Mouse (Mus musculus): ENCODE data around the gene Pp2d1. TPM values are rescaled to one million over a fixed set of nuclear protein-coding genes. Genes with fewer than 3 reads are reported as not detected.
A peak's percentile ranks its signal among the peaks of the same experiment; 100 is the strongest.
"Not testable (repeated sequence)": the region's sequence is repeated elsewhere in the genome, so short reads cannot be mapped to it uniquely, and the experiment has no call there.

Gene Pp2d1
- polyA plus RNA-seq, 1 experiment = 0.35 TPM

DNA sequence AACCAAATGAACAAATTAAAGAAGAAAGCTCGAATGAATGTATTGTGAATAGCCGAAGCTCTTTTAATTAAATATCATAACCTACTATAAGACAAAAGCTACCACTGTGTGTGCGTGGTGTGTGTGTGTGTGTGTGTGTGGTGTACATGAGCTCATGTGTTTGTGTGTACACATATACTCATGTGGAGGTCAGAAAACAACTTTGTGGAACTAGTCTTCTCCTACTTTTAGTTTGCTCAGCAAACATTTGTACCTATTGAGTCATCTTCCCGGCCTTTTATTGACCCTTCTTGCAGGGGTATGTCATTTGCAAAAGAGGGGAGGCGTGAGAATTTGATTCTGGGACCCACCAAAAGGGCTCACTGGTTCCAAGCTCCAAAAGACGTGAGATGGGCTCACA, 39.0 kb upstream of the Pp2d1 start:
- H3K4me1 ChIP-seq (ENCODE audit: control insufficient read depth, insufficient read depth, low read length) = peaks cover 23% of the 10 kb centered on the region
- no peak overlapping the region for H3K27ac ChIP-seq (ENCODE audit: insufficient read depth, low read length)
- TF ChIP-seq POLR2A (IDR thresholded peaks at IDR 0.05; ENCODE audit: low read depth, low read length) (no peak), CTCF (IDR thresholded peaks at IDR 0.05; ENCODE audit: borderline replicate concordance, insufficient read depth, low read length) (no peak)
- H3K4me3 ChIP-seq (ENCODE audit: insufficient read depth, low read length) = no peak overlapping the region

DNA sequence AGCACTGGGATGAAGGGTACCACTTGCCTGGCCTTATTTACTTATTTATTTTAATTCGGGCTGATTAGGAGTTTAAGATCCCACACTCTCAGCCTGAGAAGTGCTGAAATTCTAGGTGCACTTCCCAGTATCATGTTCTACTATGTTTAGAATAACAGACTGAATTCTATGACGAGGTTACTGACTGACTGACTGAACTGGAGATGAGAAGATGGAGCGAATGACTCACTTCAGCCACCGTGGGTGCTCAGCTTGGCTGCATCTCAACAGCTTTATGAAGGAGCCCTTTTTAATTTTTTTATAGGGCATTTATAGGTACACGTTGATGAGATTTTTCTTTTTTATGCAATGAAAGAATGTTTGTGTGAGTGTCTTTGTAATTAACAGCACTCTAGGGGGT, 38.5 kb upstream of the Pp2d1 start:
- TF ChIP-seq POLR2A (IDR thresholded peaks at IDR 0.05; ENCODE audit: low read depth, low read length) (no peak), CTCF (IDR thresholded peaks at IDR 0.05; ENCODE audit: borderline replicate concordance, insufficient read depth, low read length) (no peak)

DNA sequence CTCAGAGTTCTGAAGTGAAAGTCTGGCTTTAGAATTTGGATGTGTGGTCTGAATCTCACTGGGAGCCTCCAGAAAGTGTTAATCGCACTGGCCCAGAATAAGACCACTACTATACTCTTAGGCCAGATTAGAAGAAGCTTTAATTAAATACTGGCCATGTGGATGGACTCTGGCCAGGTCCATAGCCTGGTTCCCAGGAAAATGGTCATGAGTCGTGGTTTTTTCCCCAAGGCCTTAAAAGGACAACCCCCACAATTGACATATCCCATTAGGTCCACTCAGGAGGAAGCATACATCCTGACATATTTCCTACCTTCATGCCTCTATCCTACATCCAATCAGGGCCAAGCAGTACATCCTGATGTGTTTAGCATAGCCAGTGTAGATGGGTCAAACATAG, 37.9 kb upstream of the Pp2d1 start:
- Histone ChIP-seq H3K27ac (ENCODE audit: insufficient read depth, low read length) (peak overlapping the region; percentile 32; the same call in 1 of the 2 replicates), H3K4me3 (ENCODE audit: insufficient read depth, low read length) (no peak overlapping the region), H3K4me1 (ENCODE audit: control insufficient read depth, insufficient read depth, low read length) (peaks cover 20% of the 10 kb centered on the region; the same call in 1 of the 2 replicates)
- no peak for TF ChIP-seq CTCF (IDR thresholded peaks at IDR 0.05; ENCODE audit: borderline replicate concordance, insufficient read depth, low read length)
- no peak for TF ChIP-seq POLR2A (IDR thresholded peaks at IDR 0.05; ENCODE audit: low read depth, low read length)

More for the DNA sequence above, 38.5 kb upstream of the Pp2d1 start:
- peaks cover 23% of the 10 kb centered on the region for H3K4me1 ChIP-seq (ENCODE audit: control insufficient read depth, insufficient read depth, low read length)
- no peak overlapping the region for H3K4me3 ChIP-seq (ENCODE audit: insufficient read depth, low read length)
- peak overlapping the region; percentile 32; the same call in 1 of the 2 replicates for H3K27ac ChIP-seq (ENCODE audit: insufficient read depth, low read length)

DNA sequence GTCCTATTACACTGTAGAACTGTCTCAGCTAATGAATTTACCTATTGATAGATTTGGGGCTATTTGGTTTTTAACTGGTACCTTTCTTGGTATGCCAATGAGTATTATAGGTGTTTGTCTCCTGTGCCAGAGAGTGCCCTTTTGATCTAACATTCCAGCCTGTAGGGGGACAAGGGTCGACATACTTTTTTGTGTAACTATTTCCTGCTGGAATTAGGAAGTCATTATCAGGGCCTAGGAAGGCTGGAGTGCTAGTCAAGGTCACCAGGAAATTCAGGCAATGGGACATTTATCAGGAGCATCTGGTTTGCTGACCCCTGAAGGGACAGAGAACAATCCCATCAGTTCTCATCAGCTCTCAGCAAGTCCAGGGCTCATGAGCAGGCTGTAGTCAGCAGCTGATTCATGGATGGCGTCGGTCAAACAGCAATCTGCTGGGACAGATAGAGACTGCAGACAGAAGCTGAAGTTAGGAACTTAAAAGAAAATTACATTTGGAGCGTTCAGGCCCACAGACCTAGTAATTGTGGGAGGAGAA, 33.8 kb upstream of the Pp2d1 start:
- peaks cover 15% of the 10 kb centered on the region; the same call in 1 of the 2 replicates for H3K4me1 ChIP-seq (ENCODE audit: control insufficient read depth, insufficient read depth, low read length)
- no peak overlapping the region for H3K27ac ChIP-seq (ENCODE audit: insufficient read depth, low read length)
- TF ChIP-seq CTCF (IDR thresholded peaks at IDR 0.05; ENCODE audit: borderline replicate concordance, insufficient read depth, low read length) (no peak), POLR2A (IDR thresholded peaks at IDR 0.05; ENCODE audit: low read depth, low read length) (no peak)
- no peak overlapping the region for H3K4me3 ChIP-seq (ENCODE audit: insufficient read depth, low read length)

DNA sequence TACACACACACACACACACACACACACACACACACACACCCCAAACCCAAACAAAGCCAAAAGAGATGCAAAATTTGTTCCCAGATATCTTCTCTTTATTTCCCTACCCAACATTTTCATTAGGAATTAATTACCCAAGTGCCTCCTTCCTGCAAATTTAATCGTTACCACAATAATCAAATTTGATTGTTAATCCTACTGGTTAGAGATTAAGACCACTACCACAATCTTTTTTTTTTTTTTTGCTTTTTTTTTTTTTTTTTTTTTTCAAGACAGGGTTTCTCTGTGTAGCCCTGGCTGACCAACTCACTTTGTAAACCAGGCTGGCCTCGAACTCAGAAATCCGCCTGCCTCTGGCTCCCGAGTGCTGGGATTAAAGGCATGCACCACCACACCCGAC, 31.7 kb upstream of the Pp2d1 start:
- not testable (repeated sequence) for H3K4me3 ChIP-seq (ENCODE audit: insufficient read depth, low read length)

DNA sequence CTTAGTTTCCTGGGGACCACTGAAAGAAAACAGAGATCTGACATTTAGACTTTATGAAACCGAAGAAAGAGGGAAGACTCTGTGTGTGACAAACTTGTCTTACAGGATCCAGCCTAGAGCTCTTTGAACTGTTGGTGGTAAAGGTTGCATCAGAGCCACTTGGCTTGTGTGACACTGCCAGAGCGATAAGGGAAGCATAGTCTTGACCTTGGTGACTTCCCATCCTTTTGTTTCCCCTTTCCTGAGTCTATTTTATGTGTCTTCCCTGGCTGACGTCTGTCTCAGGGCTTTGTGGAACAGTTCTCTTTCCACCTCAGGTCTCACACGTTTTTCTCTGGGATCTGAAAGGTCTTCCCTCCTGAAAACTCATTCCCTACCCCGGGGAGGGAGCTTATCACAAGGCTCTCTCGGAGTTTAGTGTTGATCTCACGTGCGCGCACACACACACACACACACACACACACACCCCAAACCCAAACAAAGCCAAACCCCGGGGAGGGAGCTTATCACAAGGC, 31.2 kb upstream of the Pp2d1 start:
- no peak overlapping the region; the same call in 1 of the 2 replicates for H3K27ac ChIP-seq (ENCODE audit: insufficient read depth, low read length)
- TF ChIP-seq POLR2A (IDR thresholded peaks at IDR 0.05; ENCODE audit: low read depth, low read length) (no peak), CTCF (IDR thresholded peaks at IDR 0.05; ENCODE audit: borderline replicate concordance, insufficient read depth, low read length) (no peak)
- H3K4me3 ChIP-seq (ENCODE audit: insufficient read depth, low read length) = no peak overlapping the region
- H3K4me1 ChIP-seq (ENCODE audit: control insufficient read depth, insufficient read depth, low read length) = peaks cover 8% of the 10 kb centered on the region

More for the DNA sequence above, 31.7 kb upstream of the Pp2d1 start:
- H3K27ac ChIP-seq (ENCODE audit: insufficient read depth, low read length); H3K4me1 ChIP-seq (ENCODE audit: control insufficient read depth, insufficient read depth, low read length): not testable (repeated sequence)

DNA sequence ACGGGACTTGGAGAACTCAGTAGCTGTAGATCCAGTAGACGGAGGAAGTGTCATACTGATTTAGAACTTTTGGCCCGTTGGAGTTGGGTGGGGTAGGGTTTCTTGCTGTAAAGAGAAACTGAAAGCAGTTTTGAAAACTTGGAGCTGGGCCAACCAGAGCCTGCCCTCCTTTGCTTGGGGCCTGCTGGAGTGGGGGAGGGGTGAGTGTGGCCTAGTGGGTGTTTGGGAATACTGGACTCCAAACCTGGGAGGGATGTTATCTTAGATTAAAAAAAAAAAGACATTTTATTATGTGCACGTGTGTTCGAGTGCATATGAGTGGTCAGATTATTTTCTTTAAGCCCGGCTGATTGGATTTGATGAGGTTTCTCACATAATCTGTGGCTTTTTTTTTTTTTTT, 30.6 kb upstream of the Pp2d1 start:
- Histone ChIP-seq H3K4me3 (ENCODE audit: insufficient read depth, low read length) (no peak overlapping the region), H3K4me1 (ENCODE audit: control insufficient read depth, insufficient read depth, low read length) (peaks cover 8% of the 10 kb centered on the region), H3K27ac (ENCODE audit: insufficient read depth, low read length) (peak overlapping the region; percentile 41; the same call in 1 of the 2 replicates)
- TF ChIP-seq CTCF (IDR thresholded peaks at IDR 0.05; ENCODE audit: borderline replicate concordance, insufficient read depth, low read length) (no peak), POLR2A (IDR thresholded peaks at IDR 0.05; ENCODE audit: low read depth, low read length) (no peak)

DNA sequence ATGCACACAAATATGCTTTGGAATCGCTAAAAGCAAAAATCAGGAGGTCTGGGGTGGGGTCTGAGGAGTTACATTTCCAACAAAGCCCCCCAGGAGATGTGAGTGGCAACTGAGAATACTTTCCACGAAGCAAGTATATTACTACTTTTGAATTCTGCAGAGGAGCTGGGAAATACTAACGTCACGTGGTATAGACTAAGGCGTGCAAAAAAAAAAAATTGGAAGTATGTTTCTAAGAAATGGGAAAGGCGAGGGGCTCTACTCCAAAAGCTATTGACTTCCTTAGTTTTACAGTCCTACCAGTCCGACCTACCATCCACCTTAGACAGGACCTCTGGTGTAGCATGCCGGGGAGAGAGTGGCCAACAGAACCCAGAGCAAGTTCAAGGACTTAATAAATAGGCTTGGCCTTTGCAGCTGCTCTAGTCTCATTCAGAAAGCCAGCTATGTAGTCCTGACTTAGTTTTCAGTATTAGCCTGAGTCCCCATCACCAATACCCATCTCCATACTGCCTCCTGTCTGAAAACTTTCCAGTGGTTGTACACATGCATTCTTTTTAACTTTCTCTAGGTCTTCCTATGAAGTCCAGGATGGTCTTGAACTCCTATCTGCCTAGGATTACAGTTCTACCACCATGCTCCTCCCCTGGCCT, 29.6 kb upstream of the Pp2d1 start:
- Histone ChIP-seq H3K4me3 (ENCODE audit: insufficient read depth, low read length) (peak overlapping the region; percentile 93; the same call in 1 of the 2 replicates), H3K4me1 (ENCODE audit: control insufficient read depth, insufficient read depth, low read length) (peaks cover 8% of the 10 kb centered on the region), H3K27ac (ENCODE audit: insufficient read depth, low read length) (no peak overlapping the region)
- TF ChIP-seq CTCF (IDR thresholded peaks at IDR 0.05; ENCODE audit: borderline replicate concordance, insufficient read depth, low read length) (no peak), POLR2A (IDR thresholded peaks at IDR 0.05; ENCODE audit: low read depth, low read length) (no peak)

DNA sequence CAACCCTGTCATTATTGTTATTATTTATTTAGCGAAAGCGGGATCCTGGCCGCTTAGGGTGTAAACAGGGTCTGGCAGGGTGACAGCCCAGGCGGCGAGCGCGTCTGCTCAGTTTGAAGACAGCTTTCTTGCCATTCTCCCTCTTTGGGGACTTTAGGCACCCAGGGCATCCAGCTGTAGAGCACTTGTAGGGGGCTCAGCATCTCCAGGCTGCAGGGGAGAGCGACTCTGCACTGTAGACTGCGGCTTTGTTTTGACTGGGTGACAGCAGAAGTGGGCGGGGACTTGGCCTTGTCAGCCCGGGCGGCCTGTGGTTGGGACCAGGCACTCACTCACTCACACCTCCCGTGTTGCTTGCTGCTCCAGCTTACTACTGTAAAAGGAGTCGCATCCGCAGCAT, 28.9 kb upstream of the Pp2d1 start:
- TF ChIP-seq CTCF (IDR thresholded peaks at IDR 0.05; ENCODE audit: borderline replicate concordance, insufficient read depth, low read length) (no peak), POLR2A (IDR thresholded peaks at IDR 0.05; ENCODE audit: low read depth, low read length) (no peak)
- Histone ChIP-seq H3K27ac (ENCODE audit: insufficient read depth, low read length) (no peak overlapping the region), H3K4me1 (ENCODE audit: control insufficient read depth, insufficient read depth, low read length) (peaks cover 8% of the 10 kb centered on the region), H3K4me3 (ENCODE audit: insufficient read depth, low read length) (peak overlapping the region; percentile 93)

DNA sequence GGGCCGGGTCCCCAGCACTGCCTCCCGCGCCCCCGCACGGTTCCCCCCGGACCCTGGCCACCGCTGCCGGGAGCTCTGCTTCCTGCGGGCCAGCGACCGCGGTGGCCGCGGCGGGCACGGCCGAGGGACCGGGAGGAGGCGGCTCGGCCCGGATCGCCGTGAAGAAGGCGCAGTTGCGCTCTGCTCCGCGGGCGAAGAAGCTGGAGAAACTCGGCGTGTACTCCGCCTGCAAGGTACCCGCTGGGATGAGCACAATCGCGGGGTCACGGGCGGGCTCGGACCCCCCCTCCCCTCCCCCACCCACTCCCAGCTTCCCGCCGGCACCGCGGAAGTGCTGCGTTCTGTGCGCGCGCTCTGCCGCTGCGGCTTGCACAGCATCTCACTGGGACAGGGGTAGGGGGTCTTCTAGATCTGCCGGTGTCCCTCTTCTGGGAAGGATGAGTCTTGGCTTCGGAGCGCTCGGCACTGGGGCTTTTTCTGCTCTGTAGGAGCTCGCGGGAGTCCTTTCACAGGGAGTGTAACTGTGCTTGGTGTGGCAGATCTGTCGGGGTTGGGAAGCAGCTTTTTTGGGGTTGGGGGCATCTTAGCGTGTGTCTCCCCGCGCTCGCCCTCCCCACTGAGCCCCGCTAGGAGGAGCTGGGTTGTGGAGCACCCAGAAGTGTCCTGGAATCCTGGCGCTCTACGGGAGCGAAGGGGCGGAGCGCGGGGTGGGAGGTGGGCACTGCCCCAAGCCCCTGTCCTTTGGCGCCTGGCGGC, 28.3 kb upstream of the Pp2d1 start:
- Histone ChIP-seq H3K4me3 (ENCODE audit: insufficient read depth, low read length) (peak overlapping the region; percentile 93), H3K4me1 (ENCODE audit: control insufficient read depth, insufficient read depth, low read length) (peaks cover 8% of the 10 kb centered on the region), H3K27ac (ENCODE audit: insufficient read depth, low read length) (peak overlapping the region; percentile 66)
- TF ChIP-seq POLR2A (IDR thresholded peaks at IDR 0.05; ENCODE audit: low read depth, low read length) = peak; percentile 47; the same call in 1 of the 2 replicates
- TF ChIP-seq CTCF (IDR thresholded peaks at IDR 0.05; ENCODE audit: borderline replicate concordance, insufficient read depth, low read length) = no peak
